Mouse (Mus musculus): ENCODE results near the gene Nedd9.
"Not testable (repeated sequence)": the region's sequence is repeated elsewhere in the genome, so short reads cannot be mapped to it uniquely, and the experiment has no call there.

Nedd9 gene

DNA sequence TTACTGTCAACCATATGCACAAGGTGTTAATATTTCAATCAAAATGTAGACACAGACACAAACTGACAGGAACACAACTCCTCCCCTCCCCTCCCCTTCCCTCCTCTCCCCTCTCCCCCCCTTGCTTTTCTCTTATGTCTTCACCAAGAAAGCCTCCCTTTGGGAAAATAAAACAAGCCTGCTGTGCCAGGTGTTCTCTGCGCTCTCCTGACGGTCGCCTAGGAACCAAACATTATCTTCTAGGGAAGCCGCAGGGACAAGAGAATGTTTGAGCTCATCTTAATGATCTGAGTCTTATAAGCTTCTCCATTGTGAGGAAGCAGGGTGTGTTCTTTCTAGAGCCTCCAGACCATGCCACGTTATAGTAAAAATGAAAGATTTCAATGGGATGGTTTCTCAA lies 108.7 kb downstream of the Nedd9 start:
- in situ Hi-C loops (cut with MboI; ENCODE audit: unreplicated experiment in 2 of 2) = no loop called here

DNA sequence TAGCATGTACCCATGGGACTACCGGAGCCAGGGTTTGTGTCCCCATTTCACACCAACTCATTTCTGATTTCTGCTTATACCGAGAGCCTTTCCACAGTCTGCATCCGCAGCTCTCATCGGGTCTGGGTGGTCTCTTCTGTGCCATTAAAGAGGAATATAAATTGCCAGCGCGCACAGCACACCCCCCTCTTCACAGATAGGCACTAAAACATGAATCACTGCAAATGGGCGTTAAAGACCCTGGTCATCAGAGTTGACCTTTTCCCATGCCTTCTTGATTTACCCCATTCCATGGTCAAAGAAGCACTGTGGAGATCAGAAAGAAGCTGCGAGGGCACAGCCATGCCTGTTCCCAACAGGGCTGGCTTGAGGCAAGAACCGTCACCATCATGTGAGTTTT lies 109.3 kb downstream of the Nedd9 start:
- in situ Hi-C loops (cut with MboI; ENCODE audit: unreplicated experiment in 2 of 2) = no loop called here

GRCm38 (mm10) chr13:41377011-41377431 lies 110.1 kb downstream of the Nedd9 start:
- in situ Hi-C loops (cut with MboI; ENCODE audit: unreplicated experiment in 2 of 2) = no loop called here

DNA sequence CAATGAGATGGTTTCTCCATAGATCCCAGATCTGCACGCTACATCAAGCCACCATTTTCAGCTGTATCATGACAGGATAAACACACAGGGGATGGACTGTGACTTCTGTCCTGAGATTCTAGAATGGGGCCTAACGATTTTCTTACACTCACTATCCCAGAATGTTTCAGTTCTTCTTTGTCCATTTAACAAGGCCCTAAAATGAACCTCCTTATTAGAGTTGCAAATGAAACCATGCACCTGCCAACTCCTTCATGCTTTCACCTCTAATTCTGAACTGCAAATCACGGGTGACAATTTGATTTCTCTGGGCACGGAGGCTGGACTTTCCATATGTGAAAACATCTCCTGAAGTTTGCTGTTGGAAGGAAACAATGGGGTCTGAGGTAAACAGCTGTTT lies 111.1 kb downstream of the Nedd9 start:
- in situ Hi-C loops (cut with MboI; ENCODE audit: unreplicated experiment in 2 of 2) = no loop called here

DNA sequence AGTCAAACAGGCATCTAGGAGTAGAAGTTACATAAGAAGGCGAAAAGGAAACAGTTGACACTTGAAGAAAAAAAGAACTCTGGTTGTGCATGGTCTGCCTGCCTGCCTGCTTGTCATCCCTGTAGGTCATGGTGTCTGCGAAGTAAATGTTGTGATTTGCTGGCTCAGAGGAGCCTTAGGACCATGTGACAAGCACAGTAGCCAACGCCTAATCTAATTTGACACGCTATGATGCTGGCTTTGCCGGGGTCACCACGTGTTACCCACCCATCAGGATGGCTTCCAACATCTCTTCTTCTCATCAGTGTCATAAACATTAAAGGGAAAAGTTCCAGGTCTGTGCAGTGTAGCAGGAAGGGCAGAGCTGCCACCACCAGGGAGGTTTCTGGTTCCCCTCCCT lies 111.5 kb downstream of the Nedd9 start:
- in situ Hi-C loops (cut with MboI; ENCODE audit: unreplicated experiment in 2 of 2) = no loop called here

GRCm38 (mm10) chr13:41374886-41375285 lies 112.3 kb downstream of the Nedd9 start:
- in situ Hi-C loops (cut with MboI; ENCODE audit: unreplicated experiment in 2 of 2) = no loop called here

- in situ Hi-C loops (cut with MboI; ENCODE audit: unreplicated experiment in 2 of 2) = no loop called here
Observed at GRCm38 (mm10) chr13:41372555-41373460, 114.4 kb downstream of the Nedd9 start.

GRCm38 (mm10) chr13:41371547-41371946 lies 115.6 kb downstream of the Nedd9 start:
- in situ Hi-C loops (cut with MboI; ENCODE audit: unreplicated experiment in 2 of 2) = no loop called here

- in situ Hi-C loops (cut with MboI; ENCODE audit: unreplicated experiment in 2 of 2) = no loop called here
Observed at GRCm38 (mm10) chr13:41368612-41369011, 118.5 kb downstream of the Nedd9 start.

DNA sequence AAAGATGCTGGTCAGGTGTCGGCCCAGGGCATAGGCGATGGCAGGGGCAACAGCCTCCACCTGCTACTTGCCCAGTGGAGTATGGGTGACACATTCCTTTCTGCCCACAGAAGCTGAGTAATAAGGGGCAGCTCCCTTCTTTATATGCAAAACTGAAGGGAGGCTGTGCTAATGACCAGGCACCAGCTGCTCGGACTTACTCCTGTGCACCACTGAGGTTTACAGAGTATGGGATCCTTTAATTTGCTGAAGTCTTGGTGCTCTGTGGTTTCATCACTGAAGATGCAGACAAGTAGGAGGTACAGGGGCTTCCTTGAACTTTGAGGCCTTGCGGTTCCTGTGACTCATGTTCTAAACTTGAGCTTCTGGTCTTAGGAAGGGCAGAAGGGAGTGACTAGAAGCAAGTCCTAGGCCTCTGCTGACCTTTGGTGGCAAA lies 120.0 kb downstream of the Nedd9 start:
- in situ Hi-C loops (cut with MboI; ENCODE audit: unreplicated experiment in 2 of 2) = no loop called here

GRCm38 (mm10) chr13:41366609-41367008 lies 120.6 kb downstream of the Nedd9 start:
- in situ Hi-C loops (cut with MboI; ENCODE audit: unreplicated experiment in 2 of 2) = not testable (repeated sequence)

- in situ Hi-C loops (cut with MboI; ENCODE audit: unreplicated experiment in 2 of 2) = no loop called here
Observed at GRCm38 (mm10) chr13:41364273-41364672, 122.9 kb downstream of the Nedd9 start.

DNA sequence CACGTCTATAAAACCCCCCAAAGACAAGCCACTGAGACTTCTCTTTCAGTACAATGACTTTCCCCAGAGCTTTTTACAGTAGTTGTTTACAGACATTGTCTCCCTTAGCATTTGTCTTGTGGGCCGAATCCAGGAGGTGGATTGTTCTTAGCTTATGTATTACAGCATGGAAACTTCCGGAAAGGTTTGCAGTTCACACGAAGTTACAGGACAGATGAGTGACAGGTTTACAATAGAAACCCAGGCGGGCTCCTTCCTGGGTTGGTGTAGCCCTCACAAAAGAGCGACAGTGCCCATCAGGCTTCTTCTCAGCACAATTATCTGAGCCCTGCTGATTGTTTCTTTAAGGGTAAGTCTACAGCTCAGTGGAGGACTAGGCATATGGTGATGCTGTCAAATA lies 124.3 kb downstream of the Nedd9 start:
- in situ Hi-C loops (cut with MboI; ENCODE audit: unreplicated experiment in 2 of 2) = no loop called here

GRCm38 (mm10) chr13:41360272-41360815 lies 126.8 kb downstream of the Nedd9 start:
- in situ Hi-C loops (cut with MboI; ENCODE audit: unreplicated experiment in 2 of 2) = no loop called here

- in situ Hi-C loops (cut with MboI; ENCODE audit: unreplicated experiment in 2 of 2) = no loop called here
Observed at GRCm38 (mm10) chr13:41359330-41360215, 127.6 kb downstream of the Nedd9 start.

DNA sequence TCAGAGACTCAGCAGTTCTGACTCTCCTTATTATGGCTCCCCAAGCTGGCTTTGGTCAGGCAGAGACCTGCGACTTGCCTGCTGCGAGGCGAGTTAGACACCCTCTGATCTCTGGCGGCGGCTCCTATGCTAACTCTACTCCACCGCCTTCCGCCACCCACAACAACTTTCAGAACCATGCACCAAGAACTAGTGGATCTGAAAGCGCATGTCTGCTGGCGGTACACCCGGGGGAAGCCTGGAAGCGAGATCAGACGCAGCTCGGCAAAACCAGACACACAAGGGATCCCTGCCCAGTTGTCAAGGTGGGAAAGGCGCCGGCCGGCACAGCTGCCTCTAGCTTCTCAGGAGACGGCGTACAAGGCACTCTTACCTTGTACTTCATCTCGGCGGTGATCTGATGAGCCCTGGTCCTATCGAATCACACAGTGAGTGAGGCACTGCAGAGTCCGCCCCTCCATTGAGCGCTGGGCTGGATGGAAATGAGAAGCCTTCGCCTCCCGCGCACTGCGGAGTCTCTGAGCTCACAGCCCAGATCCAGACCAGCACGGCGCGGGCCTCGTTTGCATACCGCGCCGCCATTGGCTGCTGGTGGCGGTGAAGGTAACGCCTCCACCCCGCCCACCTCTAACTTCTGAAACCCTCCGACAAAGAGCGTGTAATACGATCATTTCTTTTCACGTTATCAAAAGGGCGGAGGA lies 128.5 kb downstream of the Nedd9 start:
- in situ Hi-C loops (cut with MboI; ENCODE audit: unreplicated experiment in 2 of 2) = no loop called here

- in situ Hi-C loops (cut with MboI; ENCODE audit: unreplicated experiment in 2 of 2) = no loop called here
Observed at GRCm38 (mm10) chr13:41358009-41358408, 129.2 kb downstream of the Nedd9 start.

- in situ Hi-C loops (cut with MboI; ENCODE audit: unreplicated experiment in 2 of 2) = no loop called here
Observed at GRCm38 (mm10) chr13:41357586-41357985, 129.6 kb downstream of the Nedd9 start.

GRCm38 (mm10) chr13:41357161-41357560 lies 130.0 kb downstream of the Nedd9 start:
- in situ Hi-C loops (cut with MboI; ENCODE audit: unreplicated experiment in 2 of 2) = no loop called here

GRCm38 (mm10) chr13:41355552-41355951 lies 131.6 kb downstream of the Nedd9 start:
- in situ Hi-C loops (cut with MboI; ENCODE audit: unreplicated experiment in 2 of 2) = no loop called here

DNA sequence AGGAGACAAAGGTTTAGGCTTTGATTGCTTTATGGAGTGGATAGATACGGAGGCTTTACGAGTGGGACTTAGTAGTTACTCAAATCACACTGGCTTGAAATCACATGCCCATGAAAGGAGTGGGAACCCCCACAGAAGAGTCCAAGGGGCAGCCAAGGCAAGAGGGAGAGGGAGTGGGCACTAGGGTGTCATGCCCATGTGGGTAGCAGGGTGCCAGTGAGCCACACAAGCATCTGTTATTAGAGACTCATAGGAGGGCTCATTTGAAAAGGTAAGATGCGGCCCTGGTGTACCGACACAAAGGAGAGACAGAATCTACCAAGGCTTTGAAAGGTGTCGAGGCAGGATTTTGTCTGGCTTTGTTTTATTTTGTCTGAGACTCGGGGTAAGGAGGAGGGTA lies 132.6 kb downstream of the Nedd9 start:
- in situ Hi-C loops (cut with MboI; ENCODE audit: unreplicated experiment in 2 of 2) = no loop called here
